Mouse (Mus musculus): Measurements from ENCODE around the gene Pxn. TPM values are rescaled to one million over a fixed set of nuclear protein-coding genes. Genes with fewer than 3 reads are reported as not detected.
A peak's percentile ranks its signal among the peaks of the same experiment; 100 is the strongest.

The Pxn gene
- polyA plus RNA-seq, 1 experiment from 2014 or later: 20.6 TPM

- H3K4me1 ChIP-seq (replicated peaks; ENCODE audit: control insufficient read depth, insufficient read depth, low read length): no peaks in the 10 kb centered on the region
- no peak overlapping the region for H3K27ac ChIP-seq (ENCODE audit: low read length)
- H3K9ac ChIP-seq (replicated peaks; ENCODE audit: low read depth, low read length): no peak overlapping the region
- ATAC-seq: no peak
- H3K9me3 ChIP-seq (ENCODE audit: control insufficient read depth, low read length): no peaks in the 10 kb centered on the region
- no peak overlapping the region for H3K4me3 ChIP-seq (replicated peaks; ENCODE audit: low read length)
- WGBS: 84% methylated on average over 33 of the region's 33 CpGs
- no peak overlapping the region for H3K4me2 ChIP-seq (ENCODE audit: low read length)
- H3K27me3 ChIP-seq (replicated peaks; ENCODE audit: control insufficient read depth, insufficient read depth, low read length): no peaks in the 10 kb centered on the region
- H3K36me3 ChIP-seq (ENCODE audit: control insufficient read depth, insufficient read depth): peaks cover 5% of the 10 kb centered on the region; the same call in 1 of the 2 replicates
Observed at GRCm38 (mm10) chr5:115553801-115554420, 47.4 kb downstream of the Pxn start.

DNA sequence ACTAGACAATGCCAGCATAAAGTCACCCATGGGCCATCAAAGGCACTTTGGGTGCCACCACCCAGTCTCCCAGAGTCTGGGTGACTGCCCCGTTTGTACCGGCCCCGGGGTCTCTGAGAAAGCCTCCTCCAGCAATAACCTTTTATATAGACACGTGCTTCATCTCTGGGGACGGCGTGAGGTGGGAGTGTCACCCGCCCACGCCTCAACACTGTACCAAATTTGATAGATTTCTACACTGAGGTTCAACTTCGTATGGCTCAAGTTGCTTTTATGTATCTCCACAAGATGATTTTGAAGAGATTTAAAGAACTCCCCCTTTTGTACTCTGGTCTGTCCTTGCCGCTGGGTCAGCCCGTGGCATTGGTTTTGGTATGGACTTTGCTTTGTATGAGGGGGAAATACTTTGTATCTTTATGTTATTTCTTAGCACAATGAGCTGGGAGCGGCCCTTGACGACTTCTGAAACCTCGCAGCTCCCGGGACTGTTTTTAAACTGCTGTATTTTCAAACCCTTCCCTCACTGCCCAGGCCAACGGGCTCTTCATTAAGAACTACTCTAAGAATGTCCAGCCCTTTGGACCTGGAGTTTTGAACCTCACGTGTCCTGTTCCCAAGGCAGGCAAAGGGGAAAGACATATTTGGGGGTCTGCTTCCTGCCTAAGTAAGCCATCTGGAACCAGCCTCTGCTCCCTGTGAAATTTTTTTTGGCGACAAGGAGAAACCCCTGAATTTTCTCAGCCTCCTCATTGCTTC is 48.2 kb downstream of the Pxn start:
- Histone ChIP-seq H3K27me3 (replicated peaks; ENCODE audit: control insufficient read depth, insufficient read depth, low read length) (no peaks in the 10 kb centered on the region), H3K27ac (ENCODE audit: low read length) (no peak overlapping the region), H3K9me3 (ENCODE audit: control insufficient read depth, low read length) (no peaks in the 10 kb centered on the region), H3K4me3 (replicated peaks; ENCODE audit: low read length) (no peak overlapping the region), H3K4me1 (replicated peaks; ENCODE audit: control insufficient read depth, insufficient read depth, low read length) (no peaks in the 10 kb centered on the region), H3K36me3 (ENCODE audit: control insufficient read depth, insufficient read depth) (peaks cover 5% of the 10 kb centered on the region; the same call in 1 of the 2 replicates), H3K4me2 (ENCODE audit: low read length) (no peak overlapping the region), H3K9ac (replicated peaks; ENCODE audit: low read depth, low read length) (no peak overlapping the region)
- ATAC-seq: no peak
- WGBS: 93% methylated on average over 18 of the region's 18 CpGs

GRCm38 (mm10) chr5:115556217-115556616 is 49.7 kb downstream of the Pxn start:
- Histone ChIP-seq H3K36me3 (ENCODE audit: control insufficient read depth, insufficient read depth) (peaks cover 5% of the 10 kb centered on the region; the same call in 1 of the 2 replicates), H3K9ac (replicated peaks; ENCODE audit: low read depth, low read length) (no peak overlapping the region), H3K4me2 (ENCODE audit: low read length) (no peak overlapping the region), H3K4me3 (replicated peaks; ENCODE audit: low read length) (no peak overlapping the region), H3K4me1 (replicated peaks; ENCODE audit: control insufficient read depth, insufficient read depth, low read length) (peaks cover 10% of the 10 kb centered on the region), H3K9me3 (ENCODE audit: control insufficient read depth, low read length) (no peaks in the 10 kb centered on the region), H3K27ac (ENCODE audit: low read length) (no peak overlapping the region), H3K27me3 (replicated peaks; ENCODE audit: control insufficient read depth, insufficient read depth, low read length) (no peaks in the 10 kb centered on the region)
- ATAC-seq: no peak
- 6% methylated on average over 8 of the region's 8 CpGs for WGBS

DNA sequence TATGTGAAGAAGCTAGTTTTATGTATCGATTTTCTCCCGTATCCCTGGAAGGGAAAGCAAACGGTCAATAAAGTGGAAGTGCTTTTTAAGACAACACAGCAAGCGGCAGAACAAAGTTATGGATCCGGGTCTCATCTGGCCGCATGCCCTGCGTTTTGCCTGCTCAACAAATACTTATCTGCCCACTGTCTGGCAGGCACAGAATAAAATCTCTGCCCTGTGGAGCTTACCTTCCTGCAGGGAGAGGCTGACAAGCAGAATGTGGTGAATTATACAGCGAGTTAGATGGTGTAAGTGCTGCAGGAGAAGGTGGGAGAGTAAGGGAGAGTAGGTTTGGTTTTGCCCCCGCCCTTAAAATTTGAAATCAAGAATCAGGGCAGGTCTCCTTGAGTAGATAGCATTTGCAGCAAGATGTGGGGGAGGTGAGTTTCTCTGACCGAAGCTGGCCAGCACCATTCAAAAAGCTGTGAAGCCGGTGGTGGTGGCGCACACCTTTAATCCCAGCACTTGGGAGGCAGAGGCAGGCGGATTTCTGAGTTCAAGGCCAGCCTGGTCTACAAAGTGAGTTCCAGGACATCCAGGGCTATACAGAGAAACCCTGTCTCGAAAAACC is 51.8 kb downstream of the Pxn start:
- WGBS: 95% methylated on average over 14 of the region's 14 CpGs

DNA sequence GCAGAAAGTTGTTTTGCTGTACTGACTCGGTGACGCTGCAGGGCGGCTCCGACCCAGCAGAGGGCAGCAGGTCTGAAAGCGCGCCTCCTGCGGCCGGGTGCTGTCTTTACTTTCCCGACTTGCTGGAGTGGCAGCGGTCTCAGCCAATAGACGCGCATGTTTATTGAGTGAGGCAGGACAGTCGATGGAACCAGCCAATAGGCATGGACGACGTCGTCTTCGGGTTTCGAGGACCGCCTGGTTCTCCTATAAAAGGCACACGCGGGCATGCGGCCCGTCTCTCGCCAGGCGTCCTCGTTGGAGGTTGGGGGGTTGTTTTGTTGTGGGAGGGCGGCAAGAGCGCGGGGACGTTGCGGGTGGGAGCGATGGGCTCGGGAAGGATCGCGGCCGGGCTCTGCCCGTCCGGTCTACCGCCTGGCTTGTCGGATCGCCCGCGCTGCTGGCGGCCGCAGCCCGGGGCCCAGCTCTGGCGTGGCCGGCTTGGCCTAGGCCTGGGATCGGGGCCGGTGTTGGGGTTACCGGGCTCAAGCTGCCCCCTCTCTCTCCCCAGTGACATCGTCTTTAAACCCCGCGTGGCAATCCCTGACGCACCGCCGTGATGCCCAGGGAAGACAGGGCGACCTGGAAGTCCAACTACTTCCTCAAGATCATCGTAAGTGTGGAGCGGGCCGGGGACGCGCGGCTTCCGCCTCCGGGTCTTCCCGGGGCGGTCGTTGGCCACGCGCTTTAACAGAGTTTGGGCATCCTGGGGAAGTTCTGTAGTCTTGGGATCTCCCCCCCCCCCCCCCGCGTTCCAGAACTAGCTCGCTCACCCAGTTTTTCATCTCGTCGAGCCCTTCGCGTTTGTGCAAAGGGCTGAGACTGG is 53.0 kb downstream of the Pxn start, which contains the start of gene Rplp0:
Gene Rplp0 (plus strand): TSS at position 231 of the 865 bp plus-strand sequence.
- Histone ChIP-seq H3K36me3 (ENCODE audit: control insufficient read depth, insufficient read depth) (peaks cover 20% of the 10 kb centered on the region), H3K4me3 (replicated peaks; ENCODE audit: low read length) (peak within 1 kb of the TSS; percentile 81), H3K4me2 (ENCODE audit: low read length) (peak within 1 kb of the TSS; percentile 72), H3K4me1 (replicated peaks; ENCODE audit: control insufficient read depth, insufficient read depth, low read length) (peaks cover 14% of the 10 kb centered on the region), H3K9ac (replicated peaks; ENCODE audit: low read depth, low read length) (peak within 1 kb of the TSS; percentile 93), H3K9me3 (ENCODE audit: control insufficient read depth, low read length) (no peaks in the 10 kb centered on the region), H3K27ac (ENCODE audit: low read length) (peak within 1 kb of the TSS; percentile 76), H3K27me3 (replicated peaks; ENCODE audit: control insufficient read depth, insufficient read depth, low read length) (no peaks in the 10 kb centered on the region)
- ATAC-seq: peak; percentile 99
- under 1% methylated on average over 78 of the region's 78 CpGs for WGBS

More for the DNA sequence above, 51.8 kb downstream of the Pxn start:
- H3K36me3 ChIP-seq (ENCODE audit: control insufficient read depth, insufficient read depth): peaks cover 15% of the 10 kb centered on the region
- H3K4me3 ChIP-seq (replicated peaks; ENCODE audit: low read length): no peak overlapping the region
- no peak for ATAC-seq
- no peak overlapping the region for H3K9ac ChIP-seq (replicated peaks; ENCODE audit: low read depth, low read length)
- no peaks in the 10 kb centered on the region for H3K9me3 ChIP-seq (ENCODE audit: control insufficient read depth, low read length)
- H3K4me1 ChIP-seq (replicated peaks; ENCODE audit: control insufficient read depth, insufficient read depth, low read length): peaks cover 10% of the 10 kb centered on the region
- H3K4me2 ChIP-seq (ENCODE audit: low read length): no peak overlapping the region
- no peak overlapping the region for H3K27ac ChIP-seq (ENCODE audit: low read length)
- no peaks in the 10 kb centered on the region for H3K27me3 ChIP-seq (replicated peaks; ENCODE audit: control insufficient read depth, insufficient read depth, low read length)

DNA sequence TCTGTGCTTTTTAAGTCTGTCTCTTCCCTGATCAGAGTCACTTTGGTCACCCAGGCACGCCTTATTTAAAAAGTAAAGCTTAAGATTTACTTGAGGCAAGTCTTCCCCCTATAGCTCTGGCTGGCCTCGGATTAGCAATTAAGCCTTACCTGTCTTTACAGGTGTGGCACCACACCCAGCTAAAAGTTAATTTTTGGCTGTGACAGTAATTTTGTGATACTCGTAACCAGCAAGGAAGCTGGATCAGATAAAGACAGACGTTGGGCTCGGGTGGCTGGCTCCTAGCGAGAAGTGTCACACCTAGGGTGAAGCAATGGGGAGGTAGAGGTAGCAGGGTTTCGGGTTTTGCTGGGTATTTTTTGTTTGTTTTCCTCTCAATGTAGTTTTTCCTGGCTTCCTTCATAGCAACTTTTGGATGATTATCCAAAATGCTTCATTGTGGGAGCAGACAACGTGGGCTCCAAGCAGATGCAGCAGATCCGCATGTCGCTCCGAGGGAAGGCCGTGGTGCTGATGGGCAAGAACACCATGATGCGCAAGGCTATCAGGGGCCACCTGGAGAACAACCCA is 53.9 kb downstream of the Pxn start:
- Histone ChIP-seq H3K4me1 (replicated peaks; ENCODE audit: control insufficient read depth, insufficient read depth, low read length) (peaks cover 19% of the 10 kb centered on the region), H3K4me2 (ENCODE audit: low read length) (peak overlapping the region; percentile 72), H3K9ac (replicated peaks; ENCODE audit: low read depth, low read length) (peak overlapping the region; percentile 93), H3K4me3 (replicated peaks; ENCODE audit: low read length) (peak overlapping the region; percentile 81), H3K27ac (ENCODE audit: low read length) (no peak overlapping the region), H3K27me3 (replicated peaks; ENCODE audit: control insufficient read depth, insufficient read depth, low read length) (no peaks in the 10 kb centered on the region), H3K9me3 (ENCODE audit: control insufficient read depth, low read length) (no peaks in the 10 kb centered on the region), H3K36me3 (ENCODE audit: control insufficient read depth, insufficient read depth) (peaks cover 20% of the 10 kb centered on the region)
- no peak for ATAC-seq
- WGBS: 48% methylated on average over 13 of the region's 13 CpGs

DNA sequence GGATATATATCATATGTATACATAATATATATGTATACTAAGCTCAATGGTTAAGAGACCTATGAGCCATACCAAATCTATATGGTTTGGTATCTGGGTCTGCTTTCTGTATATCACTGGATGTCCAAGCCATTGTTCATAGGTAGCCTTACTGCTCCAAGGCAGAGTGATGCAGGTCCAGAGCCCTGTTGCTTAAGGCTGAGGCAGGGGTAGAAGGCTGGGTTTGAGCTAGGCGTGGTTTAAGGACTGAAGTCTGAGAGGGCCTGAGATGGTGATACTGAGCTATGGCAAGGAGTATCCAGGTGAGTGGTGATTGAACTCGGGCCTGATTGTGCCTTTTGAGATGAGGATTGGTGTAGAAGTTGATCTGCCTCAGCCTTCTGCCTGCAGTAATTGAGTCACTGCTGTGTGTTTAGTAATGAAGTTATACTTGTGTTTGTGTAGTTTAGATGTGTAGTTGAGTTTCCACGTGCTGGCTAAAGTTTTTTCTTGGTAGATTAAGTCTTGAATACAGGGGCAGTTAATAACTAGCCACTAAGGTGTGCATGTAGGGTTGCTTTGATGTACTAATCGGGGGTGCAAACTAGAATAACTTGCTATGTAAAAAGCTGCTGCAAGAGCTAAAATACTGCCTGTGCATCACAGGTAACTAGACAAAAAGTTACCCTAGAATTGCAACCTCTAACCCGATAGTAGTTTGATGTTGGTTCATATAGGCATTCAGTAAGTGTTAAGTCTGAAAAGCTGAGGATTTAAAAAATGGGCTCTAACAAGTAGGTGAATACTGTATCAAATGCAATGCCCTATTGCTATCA is 57.5 kb downstream of the Pxn start:
- no peak for ATAC-seq
- Histone ChIP-seq H3K4me2 (ENCODE audit: low read length) (peak overlapping the region; percentile 67), H3K4me1 (replicated peaks; ENCODE audit: control insufficient read depth, insufficient read depth, low read length) (peaks cover 26% of the 10 kb centered on the region), H3K36me3 (ENCODE audit: control insufficient read depth, insufficient read depth) (peaks cover 20% of the 10 kb centered on the region), H3K27ac (ENCODE audit: low read length) (no peak overlapping the region), H3K9me3 (ENCODE audit: control insufficient read depth, low read length) (no peaks in the 10 kb centered on the region), H3K4me3 (replicated peaks; ENCODE audit: low read length) (no peak overlapping the region; the same call in 1 of the 2 replicates), H3K9ac (replicated peaks; ENCODE audit: low read depth, low read length) (peak overlapping the region; percentile 93), H3K27me3 (replicated peaks; ENCODE audit: control insufficient read depth, insufficient read depth, low read length) (no peaks in the 10 kb centered on the region)
- 40% methylated on average over 5 of the region's 5 CpGs for whole genome bisulfite sequencing

GRCm38 (mm10) chr5:115564737-115565393 is 58.4 kb downstream of the Pxn start, which contains the start of gene Gcn1l1:
TSS of gene Gcn1l1 (plus strand) at chr5:115565254.
- Histone ChIP-seq H3K27me3 (replicated peaks; ENCODE audit: control insufficient read depth, insufficient read depth, low read length) (no peaks in the 10 kb centered on the region), H3K4me1 (replicated peaks; ENCODE audit: control insufficient read depth, insufficient read depth, low read length) (peaks cover 26% of the 10 kb centered on the region), H3K27ac (ENCODE audit: low read length) (peak within 1 kb of the TSS; percentile 66), H3K4me3 (replicated peaks; ENCODE audit: low read length) (peak within 1 kb of the TSS; percentile 81), H3K36me3 (ENCODE audit: control insufficient read depth, insufficient read depth) (peaks cover 20% of the 10 kb centered on the region), H3K9ac (replicated peaks; ENCODE audit: low read depth, low read length) (peak within 1 kb of the TSS; percentile 93), H3K9me3 (ENCODE audit: control insufficient read depth, low read length) (no peaks in the 10 kb centered on the region), H3K4me2 (ENCODE audit: low read length) (peak within 1 kb of the TSS; percentile 67)
- 2% methylated on average over 49 of the region's 55 CpGs for WGBS
- ATAC-seq: peak; percentile 94

Data from forebrain, embryonic 16.5 days (tissue).